Mouse (Mus musculus) CH12.LX (cell line): Measurements from ENCODE around the gene Mamdc2. TPM values are rescaled to one million over a fixed set of nuclear protein-coding genes. Genes with fewer than 3 reads are reported as not detected.
A peak's percentile ranks its signal among the peaks of the same experiment; 100 is the strongest.
"Not testable (repeated sequence)": the region's sequence is repeated elsewhere in the genome, so short reads cannot be mapped to it uniquely, and the experiment has no call there.

ENCODE experiments used
- DNase-seq: peaks from one replicate; pipeline ENCODE4 v3.0.0-alpha.2; 2013; ENCODE audit errors: extremely low read depth
- H3K27ac ChIP-seq: 2 replicates; pipeline ENCODE4 v1.5.1; 2012; ENCODE audit warnings: low read depth, mild to moderate bottlenecking, control low read depth, moderate library complexity; ENCODE audit not compliant: insufficient read depth
- H3K27me3 ChIP-seq: replicated peaks from 2 replicates; pipeline ENCODE3; 2012; ENCODE audit warnings: inconsistent platforms
- H3K36me3 ChIP-seq, 2 experiments: replicated peaks in 1 of 2; 2 replicates each; pipeline versions ENCODE3 to v1.6.1; 2012; ENCODE audit warnings: inconsistent platforms in 1 of 2, low read length in 1 of 2, mild to moderate bottlenecking in 1 of 2, mixed read lengths in 1 of 2, moderate library complexity in 1 of 2; ENCODE audit not compliant: control insufficient read depth in 1 of 2, insufficient read depth in 1 of 2
- H3K4me1 ChIP-seq, 2 experiments: 2 replicates each; pipeline ENCODE4 v1.6.1; 2012; ENCODE audit warnings: inconsistent platforms in 1 of 2, moderate library complexity in 1 of 2; ENCODE audit not compliant: insufficient read depth in 2 of 2, control insufficient read depth in 1 of 2
- H3K4me2 ChIP-seq: 2 replicates; pipeline ENCODE4 v1.6.1; 2012; ENCODE audit warnings: low read depth, mild to moderate bottlenecking, control low read depth; ENCODE audit not compliant: poor library complexity, insufficient read depth, severe bottlenecking
- H3K4me3 ChIP-seq, 3 experiments: fragments of 150-350 bp in 1 of 3; sonication (generic) in 1 of 3; replicated peaks in 1 of 3; 2 replicates each; pipeline versions ENCODE3 to v1.5.1; 2011 to 2012; ENCODE audit warnings: low read depth in 2 of 3, low read length in 2 of 3, mild to moderate bottlenecking in 2 of 3, moderate library complexity in 2 of 3, control low read depth in 1 of 3, improper control_type of control experiment in 1 of 3, inconsistent platforms in 1 of 3, mixed read lengths in 1 of 3; ENCODE audit not compliant: poor library complexity in 1 of 3
- H3K79me2 ChIP-seq: replicated peaks from 2 replicates; pipeline ENCODE4 v1.6.1; 2012; ENCODE audit warnings: mild to moderate bottlenecking, moderate library complexity; ENCODE audit not compliant: control insufficient read depth, poor library complexity, insufficient read depth, severe bottlenecking; ENCODE audit errors: extremely low read depth
- H3K9ac ChIP-seq: 2 replicates; pipeline ENCODE4 v1.6.1; 2012; ENCODE audit warnings: low read depth, mild to moderate bottlenecking, control low read depth, moderate library complexity; ENCODE audit not compliant: insufficient read depth
- H3K9me3 ChIP-seq: replicated peaks from 2 replicates; pipeline ENCODE3; 2012; ENCODE audit warnings: low read length, inconsistent platforms, mixed read lengths
- BHLHE40 ChIP-seq: IDR thresholded peaks from 2 replicates; pipeline ENCODE4 v1.6.1; 2011; ENCODE audit warnings: mild to moderate bottlenecking, low read depth, low read length, improper control_type of control experiment
- CTCF ChIP-seq, 2 experiments: IDR thresholded peaks in 1 of 2; conservative IDR thresholded peaks in 1 of 2; 2 replicates each; pipeline ENCODE4 v1.5.1; 2011 to 2012; ENCODE audit warnings: low read depth in 2 of 2, low read length in 2 of 2, improper control_type of control experiment in 1 of 2, inconsistent platforms in 1 of 2, mild to moderate bottlenecking in 1 of 2, moderate library complexity in 1 of 2
- E2F4 ChIP-seq: IDR thresholded peaks from 2 replicates; pipeline ENCODE4 v1.6.1; 2011; ENCODE audit warnings: low read depth, low read length, improper control_type of control experiment; ENCODE audit not compliant: insufficient replicate concordance
- ETS1 ChIP-seq: conservative IDR thresholded peaks from 2 replicates; pipeline ENCODE4 v1.6.1; 2012; ENCODE audit warnings: low read depth, mild to moderate bottlenecking, inconsistent platforms, low read length, improper control_type of control experiment, moderate library complexity
- HCFC1 ChIP-seq: IDR thresholded peaks from 2 replicates; pipeline ENCODE4 v1.6.1; 2012; ENCODE audit warnings: low read depth, mild to moderate bottlenecking, inconsistent platforms, low read length, improper control_type of control experiment
- MAFK ChIP-seq: IDR thresholded peaks from 2 replicates; pipeline ENCODE4 v1.6.1; 2011; ENCODE audit warnings: low read length, improper control_type of control experiment; ENCODE audit not compliant: insufficient replicate concordance
- NRF1 ChIP-seq: IDR thresholded peaks from 2 replicates; pipeline ENCODE4 v1.6.1; 2014; ENCODE audit warnings: low read depth, mild to moderate bottlenecking, inconsistent platforms, low read length, improper control_type of control experiment, moderate library complexity
- RCOR1 ChIP-seq: conservative IDR thresholded peaks from 2 replicates; pipeline ENCODE4 v1.6.1; 2012; ENCODE audit warnings: low read depth, mild to moderate bottlenecking, inconsistent platforms, low read length, improper control_type of control experiment
- UBTF ChIP-seq: IDR thresholded peaks from 2 replicates; pipeline ENCODE4 v1.6.1; 2012; ENCODE audit warnings: low read depth, mild to moderate bottlenecking, inconsistent platforms, low read length, improper control_type of control experiment, moderate library complexity
- ZKSCAN1 ChIP-seq: IDR thresholded peaks from 2 replicates; pipeline ENCODE4 v1.6.1; 2012; ENCODE audit warnings: low read depth, inconsistent platforms, low read length, improper control_type of control experiment, borderline replicate concordance
- dilution Hi-C: fragments of 300-500 bp; cut with MboI; formaldehyde crosslinking; loops from 2 replicates; pipeline ENCODE4 v1.14.3; 2020; ENCODE audit warnings: low sequenced_read_pairs; ENCODE audit not compliant: extremely low pct_unique_long_range_greater_than_20kb, extremely low pct_ligation_motif_present
- in situ Hi-C: fragments of 300-500 bp; cut with MboI; formaldehyde crosslinking; loops from 3 replicates; pipeline ENCODE4 v1.14.3; 2019; ENCODE audit warnings: low sequenced_read_pairs, low pct_ligation_motif_present, low pct_unique_long_range_greater_than_20kb, mixed read lengths
- polyA plus RNA-seq: library from polyadenylated mRNA; unstranded; fragments of >175 nt; gene quantifications from 2 replicates; pipeline ENCODE4 v1.2.1, GENCODE M21; 2012; ENCODE audit warnings: low read depth; ENCODE audit not compliant: insufficient read length
- total RNA-seq, 2 experiments: library from RNA; depleted of rRNA; stranded (reverse); fragments of 300-350 nt in 1 of 2; fragments of >200 nt in 1 of 2; gene quantifications; 2 replicates each; pipeline ENCODE4 v1.2.3; 2012 to 2014

Gene Mamdc2
- total and polyA plus RNA-seq, 3 experiments, result 0.08 to 0.67 (median 0.17) TPM

GRCm38 (mm10) chr19:23492663-23493062, 44.4 kb upstream of the Mamdc2 start:
- no peak for TF ChIP-seq E2F4
- no peak for TF ChIP-seq UBTF
- no peak for TF ChIP-seq HCFC1
- no peak for TF ChIP-seq CTCF (conservative IDR thresholded peaks at IDR 0.05 in 1 of 2, IDR thresholded peaks at IDR 0.05 in 1 of 2; ENCODE audit: low read depth in 2 of 2, low read length in 2 of 2)
- TF ChIP-seq RCOR1, result no peak
- no peak for TF ChIP-seq ETS1
- TF ChIP-seq ZKSCAN1, result no peak
- TF ChIP-seq BHLHE40, result no peak
- no peak for TF ChIP-seq NRF1
- TF ChIP-seq, all 38 proteins: peak for 0
- Histone ChIP-seq H3K4me2 (no peak overlapping the region), H3K4me1 (peaks cover 4 to 6% of the 10 kb centered on the region in 2 experiments; a peak in 2 of 4 replicates), H3K4me3 (no peak overlapping the region), H3K27ac (no peak overlapping the region), H3K27me3 (no peaks in the 10 kb centered on the region), H3K79me2 (no peaks in the 10 kb centered on the region), H3K9me3 (peaks cover 2% of the 10 kb centered on the region), H3K9ac (no peak overlapping the region), H3K36me3 (no peaks in the 10 kb centered on the region)
- DNase-seq, result no peak
- dilution Hi-C loops, result no loop called here
- in situ Hi-C loops, result no loop called here

GRCm38 (mm10) chr19:23490703-23491102, 42.5 kb upstream of the Mamdc2 start:
- H3K79me2 ChIP-seq, H3K9ac ChIP-seq, in situ Hi-C loops, H3K4me1 ChIP-seq, H3K36me3 ChIP-seq, H3K4me2 ChIP-seq, H3K4me3 ChIP-seq, DNase-seq, dilution Hi-C loops, H3K27me3 ChIP-seq, H3K9me3 ChIP-seq, H3K27ac ChIP-seq: not testable (repeated sequence)

GRCm38 (mm10) chr19:23489780-23490179, 41.5 kb upstream of the Mamdc2 start:
- no peaks in the 10 kb centered on the region for H3K36me3 ChIP-seq
- H3K9ac ChIP-seq, result no peak overlapping the region
- no peaks in the 10 kb centered on the region for H3K79me2 ChIP-seq
- dilution Hi-C loops, result no loop called here
- H3K27ac ChIP-seq, result no peak overlapping the region
- H3K9me3 ChIP-seq, result peaks cover 2% of the 10 kb centered on the region
- peak; percentile 13 for DNase-seq
- no peaks in the 10 kb centered on the region for H3K27me3 ChIP-seq
- no peak overlapping the region for H3K4me2 ChIP-seq
- TF ChIP-seq BHLHE40 (peak; percentile 60), MAFK (no peak)
- TF ChIP-seq, all 38 proteins: peak for 1
- Histone ChIP-seq H3K4me1 (peaks cover 2 to 4% of the 10 kb centered on the region in 2 experiments; a peak in 1 of 4 replicates), H3K4me3 (no peak overlapping the region)
- in situ Hi-C loops, result no loop called here
